Mouse (Mus musculus): ENCODE measurements at regions not wholly inside any gene's neighbourhood (a gene's known extent, or its start where the extent isn't known, plus 50 kb on each side); places are given as distances from the start of the nearest gene placed in this dataset.

DNA sequence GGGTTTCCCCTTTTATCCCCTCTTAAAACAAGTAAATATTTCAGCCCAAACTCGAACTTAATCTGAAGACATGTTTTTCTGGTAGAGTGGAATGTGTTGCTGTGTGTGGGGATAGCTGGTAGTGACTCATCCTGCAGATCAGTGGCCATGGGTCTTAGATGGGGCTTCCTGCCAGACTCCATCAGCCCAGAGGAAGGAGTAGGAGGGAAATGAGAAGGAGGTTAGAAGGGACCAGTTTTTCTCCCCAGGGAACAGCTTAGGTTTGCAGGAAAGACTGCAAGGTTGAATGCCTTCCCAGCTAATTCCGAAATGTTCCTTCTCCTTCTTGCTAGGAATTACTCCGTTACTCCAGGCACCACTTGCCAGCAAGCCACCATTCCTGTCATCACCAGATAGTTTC is 68.8 kb upstream of the Nepro start:
- Histone ChIP-seq H3K27me3 (no peaks in the 10 kb centered on the region), H3K27ac (peak overlapping the region; percentile 35; the same call in 1 of the 2 replicates), H3K4me3 (no peak overlapping the region), H3K9me3 (no peaks in the 10 kb centered on the region), H3K4me1 (0 out of 2 replicates have a peak, but pooled peaks cover 4% of the 10 kb centered on the region), H3K9ac (no peak overlapping the region), H3K36me3 (no peaks in the 10 kb centered on the region), H3K4me2 (no peak overlapping the region)
- ATAC-seq (ENCODE audit: insufficient number of reproducible peaks, low FRiP score, low TSS enrichment, low read depth): no peak
- 54% methylated on average over 3 of the region's 3 CpGs for WGBS

DNA sequence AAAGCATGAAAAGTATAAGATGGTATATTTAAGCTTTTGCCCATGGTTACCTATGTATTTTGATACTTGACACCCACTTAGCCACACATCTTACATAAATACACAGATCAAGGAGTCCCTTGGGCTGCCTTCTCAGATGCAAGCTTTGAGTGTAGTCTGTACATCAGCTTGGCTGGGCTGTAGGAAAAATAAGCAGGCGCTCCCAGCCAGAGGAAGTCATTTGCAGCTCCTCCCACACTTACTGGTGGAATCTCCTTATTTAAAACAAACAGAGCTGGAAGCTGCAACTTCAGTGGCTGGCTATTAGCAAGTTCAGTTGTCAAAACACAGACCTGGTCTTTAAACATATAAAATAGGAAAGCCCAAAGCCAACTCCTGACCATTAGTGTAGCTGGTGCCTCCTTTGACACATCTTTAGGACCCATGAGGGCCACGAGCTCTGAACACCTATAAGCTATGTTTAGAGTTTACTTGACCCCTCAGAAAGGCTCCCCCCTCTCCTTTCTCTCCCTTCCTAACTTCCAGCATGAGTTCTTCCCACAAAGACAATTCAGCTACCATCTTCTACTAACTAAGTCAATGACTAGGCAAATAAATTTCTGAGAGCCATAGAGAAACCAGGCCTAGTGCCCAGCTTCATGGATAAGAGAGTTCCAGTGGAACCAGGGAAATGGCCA is 75.4 kb upstream of the Nepro start:
- Histone ChIP-seq H3K4me2 (no peak overlapping the region), H3K36me3 (no peaks in the 10 kb centered on the region), H3K4me1 (peaks cover 8% of the 10 kb centered on the region; the same call in 1 of the 2 replicates), H3K9ac (no peak overlapping the region), H3K27ac (peak overlapping the region; percentile 51), H3K9me3 (no peaks in the 10 kb centered on the region), H3K27me3 (no peaks in the 10 kb centered on the region), H3K4me3 (no peak overlapping the region)
- 36% methylated on average over 2 of the region's 2 CpGs for WGBS
- no peak for ATAC-seq (ENCODE audit: insufficient number of reproducible peaks, low FRiP score, low TSS enrichment, low read depth)

DNA sequence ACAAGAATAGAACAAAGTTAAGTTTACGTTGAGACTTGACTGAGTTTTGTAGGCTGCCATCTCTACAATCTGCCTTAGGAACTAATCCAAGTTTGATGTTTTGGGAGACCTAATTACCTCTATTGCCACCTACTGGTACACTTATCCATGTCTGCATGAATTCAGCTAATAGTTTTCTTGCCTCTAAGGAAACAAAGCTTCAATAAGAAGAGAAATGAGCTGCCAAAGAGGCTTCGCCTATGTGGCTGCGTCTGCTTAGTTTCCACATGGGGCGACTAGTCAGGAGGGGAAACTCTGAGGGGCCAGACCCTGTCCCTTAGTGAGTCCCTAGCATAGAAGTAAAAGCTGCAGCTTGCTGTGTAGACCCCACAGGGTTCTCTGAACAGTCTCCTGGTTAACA is 80.1 kb upstream of the Nepro start:
- ATAC-seq (ENCODE audit: insufficient number of reproducible peaks, low FRiP score, low TSS enrichment, low read depth): no peak
- H3K4me3 ChIP-seq: no peak overlapping the region
- peaks cover 7% of the 10 kb centered on the region for H3K4me1 ChIP-seq
- no peaks in the 10 kb centered on the region for H3K27me3 ChIP-seq
- H3K36me3 ChIP-seq: no peaks in the 10 kb centered on the region
- 8% methylated on average over 4 of the region's 4 CpGs for WGBS
- H3K27ac ChIP-seq: peak overlapping the region; percentile 77
- no peak overlapping the region for H3K9ac ChIP-seq
- no peaks in the 10 kb centered on the region for H3K9me3 ChIP-seq
- no peak overlapping the region for H3K4me2 ChIP-seq

- Histone ChIP-seq H3K4me2 (no peak overlapping the region), H3K36me3 (no peaks in the 10 kb centered on the region), H3K4me3 (no peak overlapping the region), H3K4me1 (peaks cover 24% of the 10 kb centered on the region), H3K9me3 (no peaks in the 10 kb centered on the region), H3K27me3 (no peaks in the 10 kb centered on the region), H3K27ac (peak overlapping the region; percentile 38; the same call in 1 of the 2 replicates), H3K9ac (no peak overlapping the region)
- ATAC-seq (ENCODE audit: insufficient number of reproducible peaks, low FRiP score, low TSS enrichment, low read depth): no peak
- WGBS: 36% methylated on average over 3 of the region's 3 CpGs
Observed at GRCm38 (mm10) chr16:44637100-44637499, 78.4 kb upstream of the Boc start.

DNA sequence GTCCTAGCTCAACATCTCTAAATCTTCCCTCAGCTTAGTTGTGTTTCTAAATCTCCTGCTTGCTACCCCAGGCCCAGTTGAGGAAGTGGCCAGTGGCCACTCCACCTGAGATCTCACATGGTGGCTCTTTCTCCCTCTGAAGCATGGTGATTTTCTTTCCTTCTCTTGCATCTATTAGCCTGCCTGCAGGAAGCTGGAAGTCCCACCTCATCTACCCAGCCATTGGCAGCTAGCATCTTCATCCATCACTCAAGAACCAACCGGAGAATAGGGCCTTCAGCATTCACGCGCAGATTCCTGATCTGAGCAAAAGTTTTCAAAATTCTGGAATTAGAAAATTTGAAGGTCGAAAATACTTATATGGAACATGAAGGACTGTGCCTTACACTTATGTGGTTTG is 75.8 kb upstream of the Boc start:
- peaks cover 49% of the 10 kb centered on the region for H3K4me1 ChIP-seq
- H3K4me3 ChIP-seq: no peak overlapping the region
- H3K9me3 ChIP-seq: no peaks in the 10 kb centered on the region
- H3K27me3 ChIP-seq: no peaks in the 10 kb centered on the region
- ATAC-seq (ENCODE audit: insufficient number of reproducible peaks, low FRiP score, low TSS enrichment, low read depth): no peak
- H3K9ac ChIP-seq: no peak overlapping the region
- H3K27ac ChIP-seq: peak overlapping the region; percentile 9
- WGBS: 99% methylated on average over 4 of the region's 4 CpGs
- H3K36me3 ChIP-seq: no peaks in the 10 kb centered on the region
- no peak overlapping the region for H3K4me2 ChIP-seq

- Histone ChIP-seq H3K27ac (peak overlapping the region; percentile 94), H3K4me2 (0 out of 2 replicates have a peak overlapping the region, but pooled peaks have one; percentile 22), H3K36me3 (no peaks in the 10 kb centered on the region), H3K4me1 (peaks cover 56% of the 10 kb centered on the region), H3K4me3 (no peak overlapping the region), H3K9ac (no peak overlapping the region), H3K9me3 (no peaks in the 10 kb centered on the region), H3K27me3 (no peaks in the 10 kb centered on the region)
- WGBS: 13% methylated on average over 9 of the region's 9 CpGs
- ATAC-seq (ENCODE audit: insufficient number of reproducible peaks, low FRiP score, low TSS enrichment, low read depth): no peak; the same call in 1 of the 2 replicates
Observed at GRCm38 (mm10) chr16:44633059-44633667, 74.5 kb upstream of the Boc start.

- Histone ChIP-seq H3K4me2 (peak overlapping the region; percentile 22; the same call in 1 of the 2 replicates), H3K4me1 (peaks cover 56% of the 10 kb centered on the region), H3K36me3 (no peaks in the 10 kb centered on the region), H3K9ac (no peak overlapping the region), H3K27ac (peak overlapping the region; percentile 94), H3K4me3 (no peak overlapping the region), H3K27me3 (no peaks in the 10 kb centered on the region), H3K9me3 (no peaks in the 10 kb centered on the region)
- peak; percentile 89 for ATAC-seq (ENCODE audit: insufficient number of reproducible peaks, low FRiP score, low TSS enrichment, low read depth)
- WGBS: 7% methylated on average over 9 of the region's 9 CpGs
Observed at GRCm38 (mm10) chr16:44632330-44633058, 73.8 kb upstream of the Boc start.

- WGBS: 33% methylated on average over 4 of the region's 4 CpGs
- Histone ChIP-seq H3K27ac (peak overlapping the region; percentile 94), H3K4me1 (peaks cover 52% of the 10 kb centered on the region), H3K36me3 (no peaks in the 10 kb centered on the region), H3K9ac (no peak overlapping the region), H3K4me3 (no peak overlapping the region), H3K27me3 (no peaks in the 10 kb centered on the region), H3K4me2 (peak overlapping the region; percentile 22; the same call in 1 of the 2 replicates), H3K9me3 (no peaks in the 10 kb centered on the region)
- ATAC-seq (ENCODE audit: insufficient number of reproducible peaks, low FRiP score, low TSS enrichment, low read depth): no peak
Observed at GRCm38 (mm10) chr16:44631357-44632053, 72.8 kb upstream of the Boc start.

- Histone ChIP-seq H3K4me1 (peaks cover 52% of the 10 kb centered on the region), H3K4me3 (no peak overlapping the region), H3K27ac (peak overlapping the region; percentile 94), H3K27me3 (no peaks in the 10 kb centered on the region), H3K9ac (no peak overlapping the region), H3K4me2 (no peak overlapping the region), H3K36me3 (no peaks in the 10 kb centered on the region), H3K9me3 (no peaks in the 10 kb centered on the region)
- 0 out of 2 replicates have a peak, but pooled peaks have one; percentile 23 for ATAC-seq (ENCODE audit: insufficient number of reproducible peaks, low FRiP score, low TSS enrichment, low read depth)
- 33% methylated on average over 9 of the region's 9 CpGs for WGBS
Observed at GRCm38 (mm10) chr16:44630861-44631260, 72.2 kb upstream of the Boc start.

DNA sequence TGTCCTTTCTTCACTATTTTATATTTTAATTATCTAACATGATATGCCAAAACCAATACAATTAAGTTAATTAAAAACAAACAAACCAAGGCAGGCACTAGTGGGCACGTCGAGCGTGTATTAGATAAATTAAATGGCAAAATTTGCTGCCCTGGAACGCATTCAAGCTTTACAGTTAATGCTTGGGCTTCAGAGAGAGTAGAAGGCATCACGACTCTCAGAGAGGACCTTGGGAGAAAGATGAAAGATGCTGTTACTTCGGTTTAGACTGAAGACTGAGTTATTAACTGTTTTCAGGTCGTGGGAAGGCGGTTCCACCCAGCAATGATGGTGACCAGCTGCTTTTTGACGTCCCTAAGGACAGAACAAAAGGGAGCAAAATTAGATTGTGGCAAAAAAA is 71.7 kb upstream of the Boc start:
- Histone ChIP-seq H3K4me1 (peaks cover 56% of the 10 kb centered on the region), H3K27ac (peak overlapping the region; percentile 94), H3K36me3 (no peaks in the 10 kb centered on the region), H3K4me3 (no peak overlapping the region), H3K9me3 (no peaks in the 10 kb centered on the region), H3K27me3 (no peaks in the 10 kb centered on the region), H3K9ac (no peak overlapping the region), H3K4me2 (no peak overlapping the region)
- WGBS: 20% methylated on average over 9 of the region's 9 CpGs
- ATAC-seq (ENCODE audit: insufficient number of reproducible peaks, low FRiP score, low TSS enrichment, low read depth): no peak

DNA sequence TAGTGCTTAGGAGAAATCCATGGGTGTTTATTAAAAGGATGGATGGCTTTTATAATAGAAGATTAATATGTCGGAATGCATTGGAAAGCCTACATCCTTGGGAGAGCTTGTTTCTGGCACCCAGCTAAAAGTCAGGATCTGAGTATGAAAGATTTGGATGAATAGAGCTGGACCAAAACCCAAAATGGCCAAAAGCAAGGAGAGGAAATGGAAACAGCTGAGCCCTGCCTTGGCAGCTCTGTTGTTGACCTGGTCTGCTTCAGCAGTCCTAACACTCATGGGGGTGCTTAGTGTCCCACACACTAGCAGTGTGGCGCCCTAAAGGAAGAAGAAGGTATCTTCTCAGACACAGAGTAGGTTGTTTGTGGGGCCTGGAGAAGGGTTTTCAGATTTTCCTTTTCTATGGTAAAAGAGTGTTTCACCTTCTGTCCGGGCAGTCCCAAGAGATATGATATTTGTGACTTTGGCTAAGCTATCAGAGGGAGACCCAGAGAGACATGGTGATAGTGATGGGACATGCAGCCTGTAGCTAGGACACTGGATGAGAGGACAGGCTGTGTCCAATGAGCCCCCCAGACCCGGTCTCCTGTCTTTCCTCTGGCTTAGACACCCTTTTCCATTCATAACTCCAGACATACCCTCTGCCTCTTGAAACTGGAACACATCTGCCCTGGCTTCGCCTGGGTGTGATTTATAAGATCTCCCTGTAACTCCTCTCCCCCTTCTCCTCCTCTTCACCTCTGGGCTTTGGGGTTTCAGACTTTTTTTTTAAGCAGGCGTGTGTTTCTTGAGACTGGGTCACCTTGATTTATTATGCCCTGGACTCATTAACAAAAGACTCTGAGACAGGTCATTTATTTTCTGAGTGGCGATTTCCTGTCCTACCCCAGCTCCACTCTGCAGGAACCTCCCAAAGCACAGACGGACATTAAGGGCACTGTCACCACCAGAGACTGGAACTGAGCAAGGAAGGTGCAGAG is 70.9 kb upstream of the Boc start:
- no peak overlapping the region for H3K4me2 ChIP-seq
- peak overlapping the region; percentile 94 for H3K27ac ChIP-seq
- no peaks in the 10 kb centered on the region for H3K27me3 ChIP-seq
- H3K9ac ChIP-seq: no peak overlapping the region
- H3K4me1 ChIP-seq: peaks cover 61% of the 10 kb centered on the region
- WGBS: 46% methylated on average over 8 of the region's 8 CpGs
- no peak overlapping the region for H3K4me3 ChIP-seq
- ATAC-seq (ENCODE audit: insufficient number of reproducible peaks, low FRiP score, low TSS enrichment, low read depth): no peak
- no peaks in the 10 kb centered on the region for H3K36me3 ChIP-seq
- H3K9me3 ChIP-seq: no peaks in the 10 kb centered on the region

All from limb, embryonic 15.5 days (tissue).